Mouse (Mus musculus) liver, embryonic 14.5 days (tissue): ENCODE measurements at regions not wholly inside any gene's neighbourhood (a gene's known extent, or its start where the extent isn't known, plus 50 kb on each side); places are given as distances from the start of the nearest gene placed in this dataset.

Experiments used
- CTCF ChIP-seq: IDR thresholded peaks from 2 replicates; pipeline ENCODE4 v1.5.1; 2016; ENCODE audit warnings: antibody characterized with exemption, low read depth, control low read depth
- EP300 ChIP-seq: IDR thresholded peaks from 2 replicates; pipeline ENCODE4 v1.6.1; 2016; ENCODE audit warnings: antibody characterized with exemption, low read depth

- TF ChIP-seq CTCF, result no peak
- no peak for TF ChIP-seq EP300
Measured at GRCm38 (mm10) chr9:49988064-49988463, 189.3 kb upstream of the Ncam1 start.
